Mouse (Mus musculus) MEL (cell line): ENCODE results near the gene Tas2r143. TPM values are rescaled to one million over a fixed set of nuclear protein-coding genes. Genes with fewer than 3 reads are reported as not detected.

Source experiments
- DNase-seq: peaks from one replicate; pipeline ENCODE4 v3.0.0; 2011; ENCODE audit warnings: low read depth, low spot score
- H3K27ac ChIP-seq: 2 replicates; pipeline ENCODE4 v1.5.1; 2012; ENCODE audit warnings: low read depth, mild to moderate bottlenecking, control low read depth, low read length, moderate library complexity; ENCODE audit not compliant: control insufficient read depth
- H3K27me3 ChIP-seq, 2 experiments: fragments of 150-350 bp in 1 of 2; sonication (generic) in 1 of 2; 2 replicates each; pipeline ENCODE4 v1.6.1; 2012; ENCODE audit warnings: low read length in 2 of 2, mild to moderate bottlenecking in 2 of 2, improper control_type of control experiment in 1 of 2, moderate library complexity in 1 of 2; ENCODE audit not compliant: insufficient read depth in 2 of 2, control insufficient read depth in 1 of 2
- H3K36me3 ChIP-seq, 2 experiments: 2 replicates each; pipeline ENCODE4 v1.6.1; 2012 to 2014; ENCODE audit warnings: low read length in 2 of 2, improper control_type of control experiment in 1 of 2, inconsistent platforms in 1 of 2, mild to moderate bottlenecking in 1 of 2; ENCODE audit not compliant: insufficient read depth in 2 of 2, control insufficient read depth in 1 of 2
- H3K4me1 ChIP-seq, 2 experiments: fragments of 150-350 bp in 1 of 2; sonication (generic) in 1 of 2; 2 replicates each; pipeline ENCODE4 v1.6.1; 2012; ENCODE audit warnings: low read length in 2 of 2, improper control_type of control experiment in 1 of 2, mild to moderate bottlenecking in 1 of 2; ENCODE audit not compliant: insufficient read depth in 2 of 2, control insufficient read depth in 1 of 2
- H3K4me3 ChIP-seq, 2 experiments: fragments of 150-350 bp in 1 of 2; sonication (generic) in 1 of 2; 2 replicates each; pipeline ENCODE4 v1.5.1; 2012; ENCODE audit warnings: low read depth in 2 of 2, low read length in 2 of 2, mild to moderate bottlenecking in 2 of 2, moderate library complexity in 2 of 2, control low read depth in 1 of 2, improper control_type of control experiment in 1 of 2; ENCODE audit not compliant: control insufficient read depth in 1 of 2, insufficient read depth in 1 of 2
- H3K79me2 ChIP-seq: 2 replicates; pipeline ENCODE4 v1.6.1; 2012; ENCODE audit warnings: mild to moderate bottlenecking, low read length, moderate library complexity; ENCODE audit not compliant: control insufficient read depth, poor library complexity, insufficient read depth
- H3K9ac ChIP-seq: 2 replicates; pipeline ENCODE4 v1.6.1; 2012; ENCODE audit warnings: low read depth, mild to moderate bottlenecking, control low read depth, low read length, moderate library complexity; ENCODE audit not compliant: control insufficient read depth, poor library complexity, severe bottlenecking
- H3K9me3 ChIP-seq: fragments of 150-350 bp; sonication (generic); replicated peaks from 2 replicates; pipeline ENCODE4 v1.6.1; 2012; ENCODE audit warnings: mild to moderate bottlenecking, low read length, improper control_type of control experiment, moderate library complexity; ENCODE audit not compliant: insufficient read depth
- CHD1 ChIP-seq: IDR thresholded peaks from 2 replicates; pipeline ENCODE4 v1.6.1; 2012; ENCODE audit warnings: low read depth, mild to moderate bottlenecking, inconsistent platforms, low read length, improper control_type of control experiment
- CHD2 ChIP-seq: IDR thresholded peaks from 2 replicates; pipeline ENCODE4 v1.6.1; 2011; ENCODE audit warnings: low read length, improper control_type of control experiment
- CTCF ChIP-seq, 3 experiments: IDR thresholded peaks in 2 of 3; conservative IDR thresholded peaks in 1 of 3; 2 replicates each; pipeline ENCODE4 v1.5.1; 2011 to 2012; ENCODE audit warnings: low read length in 3 of 3, low read depth in 2 of 3, mild to moderate bottlenecking in 2 of 3, improper control_type of control experiment in 1 of 3, inconsistent platforms in 1 of 3, mixed read lengths in 1 of 3, moderate library complexity in 1 of 3; ENCODE audit not compliant: control insufficient read depth in 1 of 3, insufficient read depth in 1 of 3, poor library complexity in 1 of 3, severe bottlenecking in 1 of 3
- ELF1 ChIP-seq: IDR thresholded peaks from 2 replicates; pipeline ENCODE4 v1.6.1; 2014; ENCODE audit warnings: low read depth, mild to moderate bottlenecking, inconsistent platforms, low read length, improper control_type of control experiment, moderate library complexity
- GATA1 ChIP-seq: IDR thresholded peaks from 2 replicates; pipeline ENCODE4 v1.6.1; 2011; ENCODE audit warnings: low read depth, low read length, improper control_type of control experiment
- JUND ChIP-seq: IDR thresholded peaks from 2 replicates; pipeline ENCODE4 v1.6.1; 2011; ENCODE audit warnings: low read depth, mild to moderate bottlenecking, improper control_type of control experiment, low read length
- MAFK ChIP-seq: IDR thresholded peaks from 2 replicates; pipeline ENCODE4 v1.6.1; 2011; ENCODE audit warnings: low read depth, mild to moderate bottlenecking, low read length, improper control_type of control experiment, borderline replicate concordance
- MXI1 ChIP-seq: IDR thresholded peaks from 2 replicates; pipeline ENCODE4 v1.6.1; 2011; ENCODE audit warnings: mild to moderate bottlenecking, low read depth, low read length, improper control_type of control experiment
- MYB ChIP-seq: IDR thresholded peaks from 2 replicates; pipeline ENCODE4 v1.6.1; 2011; ENCODE audit warnings: mild to moderate bottlenecking, low read depth, low read length, improper control_type of control experiment
- NRF1 ChIP-seq: IDR thresholded peaks from 2 replicates; pipeline ENCODE4 v1.6.1; 2014; ENCODE audit warnings: low read depth, mild to moderate bottlenecking, inconsistent platforms, low read length, improper control_type of control experiment, moderate library complexity; ENCODE audit not compliant: poor library complexity, insufficient read depth, severe bottlenecking
- POLR2AphosphoS2 ChIP-seq: IDR thresholded peaks from 2 replicates; pipeline ENCODE4 v1.6.1; 2011; ENCODE audit warnings: low read length, improper control_type of control experiment
- RAD21 ChIP-seq: IDR thresholded peaks from 2 replicates; pipeline ENCODE4 v1.6.1; 2011; ENCODE audit warnings: mild to moderate bottlenecking, low read depth, low read length, improper control_type of control experiment
- RCOR1 ChIP-seq: IDR thresholded peaks from 2 replicates; pipeline ENCODE4 v1.6.1; 2012; ENCODE audit warnings: low read depth, mild to moderate bottlenecking, inconsistent platforms, low read length, improper control_type of control experiment
- SIN3A ChIP-seq: IDR thresholded peaks from 2 replicates; pipeline ENCODE4 v1.6.1; 2012; ENCODE audit warnings: low read length, improper control_type of control experiment, inconsistent platforms
- SMC3 ChIP-seq: IDR thresholded peaks from 2 replicates; pipeline ENCODE4 v1.6.1; 2011; ENCODE audit warnings: low read depth, low read length, improper control_type of control experiment
- TBP ChIP-seq: IDR thresholded peaks from 2 replicates; pipeline ENCODE4 v1.8.0; 2011; ENCODE audit warnings: low read depth, low read length, improper control_type of control experiment
- USF1 ChIP-seq: IDR thresholded peaks from 2 replicates; pipeline ENCODE4 v1.6.1; 2014; ENCODE audit warnings: low read depth, mild to moderate bottlenecking, inconsistent platforms, low read length, improper control_type of control experiment, moderate library complexity
- USF2 ChIP-seq, 2 experiments: IDR thresholded peaks; 2 replicates each; pipeline ENCODE4 v1.6.1; 2011 to 2012; ENCODE audit warnings: improper control_type of control experiment in 2 of 2, low read length in 2 of 2, borderline replicate concordance in 1 of 2, inconsistent platforms in 1 of 2, low read depth in 1 of 2, mild to moderate bottlenecking in 1 of 2; ENCODE audit not compliant: insufficient read depth in 1 of 2
- ZMIZ1 ChIP-seq: IDR thresholded peaks from 2 replicates; pipeline ENCODE4 v1.6.1; 2012; ENCODE audit warnings: low read depth, mild to moderate bottlenecking, inconsistent platforms, low read length, improper control_type of control experiment, moderate library complexity
- polyA plus RNA-seq, 2 experiments: library from polyadenylated mRNA; stranded (reverse) in 1 of 2; unstranded in 1 of 2; fragments of >175 nt in 1 of 2; fragments of >200 nt in 1 of 2; gene quantifications; 2 replicates each; pipeline versions ENCODE4 v1.2.1 to v1.2.4; 2012; ENCODE audit warnings: low replicate concordance in 2 of 2, low read depth in 1 of 2; ENCODE audit not compliant: insufficient read length in 2 of 2, insufficient read depth in 1 of 2, missing spikeins in 1 of 2
- total RNA-seq: library from RNA; depleted of rRNA; stranded (reverse); fragments of 300-350 nt; gene quantifications from 2 replicates; pipeline ENCODE4 v1.2.3, GENCODE M21; 2012

Gene Tas2r143
- total and polyA plus RNA-seq, 3 experiments: not detected

DNA sequence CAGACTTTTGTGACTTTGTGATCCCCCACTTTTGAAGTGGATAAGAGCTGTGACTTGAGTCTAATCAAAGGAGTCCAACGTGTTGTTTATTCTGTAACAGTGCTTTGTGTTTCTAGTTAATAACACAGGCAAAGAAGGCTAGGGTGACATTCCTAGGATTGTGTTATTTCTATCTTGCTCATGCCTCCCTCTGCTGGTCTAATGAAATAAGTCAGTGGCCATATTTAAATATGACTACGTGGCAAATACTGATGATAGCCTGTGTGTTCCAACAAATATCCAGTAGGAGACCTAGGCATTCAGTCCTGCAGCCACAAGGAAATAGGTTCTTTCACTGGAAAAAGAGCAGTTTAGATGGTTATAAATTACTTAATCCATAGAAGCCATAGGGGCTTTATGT, 33.5 kb downstream of the Tas2r143 start:
- Histone ChIP-seq H3K27ac (no peak overlapping the region), H3K79me2 (no peaks in the 10 kb centered on the region), H3K4me1 (no peaks in the 10 kb centered on the region), H3K27me3 (no peaks in the 10 kb centered on the region), H3K36me3 (no peaks in the 10 kb centered on the region), H3K9ac (no peak overlapping the region), H3K4me3 (no peak overlapping the region), H3K9me3 (no peaks in the 10 kb centered on the region)
- peak; percentile 2 for DNase-seq
- TF ChIP-seq RCOR1 (no peak), SMC3 (peak; percentile 19; the same call in 1 of the 2 replicates), USF2 (IDR thresholded peaks at IDR 0.05; ENCODE audit: borderline replicate concordance in 1 of 2, insufficient read depth in 1 of 2, low read depth in 1 of 2, low read length in 2 of 2) (no peak), TBP (no peak), CHD1 (no peak), CTCF (IDR thresholded peaks at IDR 0.05 in 2 of 3, conservative IDR thresholded peaks at IDR 0.05 in 1 of 3; ENCODE audit: control insufficient read depth in 1 of 3, insufficient read depth in 1 of 3, low read depth in 2 of 3, low read length in 3 of 3, poor library complexity in 1 of 3, severe bottlenecking in 1 of 3) (peak in 1 of 3 experiments; percentile 9; a peak in 1 of 6 replicates), ELF1 (no peak), ZMIZ1 (no peak), MYB (no peak), NRF1 (no peak), POLR2AphosphoS2 (no peak), JUND (no peak), CHD2 (no peak), RAD21 (peak; percentile 12; the same call in 1 of the 2 replicates)

DNA sequence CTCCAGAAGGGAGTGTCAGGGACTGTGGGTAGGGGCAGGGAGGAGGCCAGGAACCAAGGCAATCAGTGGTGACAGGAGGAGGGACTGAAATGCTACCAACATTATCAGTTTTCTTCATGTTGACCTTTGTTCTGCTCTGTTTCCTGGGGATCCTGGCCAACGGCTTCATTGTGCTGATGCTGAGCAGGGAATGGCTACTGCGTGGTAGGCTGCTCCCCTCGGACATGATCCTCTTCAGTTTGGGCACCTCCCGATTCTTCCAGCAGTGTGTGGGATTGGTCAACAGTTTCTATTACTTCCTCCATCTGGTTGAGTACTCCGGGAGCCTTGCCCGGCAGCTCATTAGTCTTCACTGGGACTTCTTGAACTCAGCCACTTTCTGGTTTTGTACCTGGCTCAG, 34.4 kb downstream of the Tas2r143 start, which contains the start of gene Tas2r126:
Tas2r126 (plus strand) TSS at position 90 of the 400 bp plus-strand sequence.
- no peak within 1 kb of the TSS for H3K4me3 ChIP-seq
- H3K9me3 ChIP-seq: no peaks in the 10 kb centered on the region
- DNase-seq: no peak
- no peak within 1 kb of the TSS for H3K9ac ChIP-seq
- no peaks in the 10 kb centered on the region for H3K27me3 ChIP-seq
- no peak within 1 kb of the TSS for H3K27ac ChIP-seq
- no peaks in the 10 kb centered on the region for H3K36me3 ChIP-seq
- H3K79me2 ChIP-seq: no peaks in the 10 kb centered on the region
- H3K4me1 ChIP-seq: no peaks in the 10 kb centered on the region
- TF ChIP-seq RAD21: no peak
- no peak for TF ChIP-seq GATA1
- no peak for TF ChIP-seq TBP
- TF ChIP-seq MXI1: no peak
- no peak for TF ChIP-seq USF2 (IDR thresholded peaks at IDR 0.05; ENCODE audit: borderline replicate concordance in 1 of 2, insufficient read depth in 1 of 2, low read depth in 1 of 2, low read length in 2 of 2)
- no peak for TF ChIP-seq ZMIZ1
- no peak for TF ChIP-seq USF1
- TF ChIP-seq MAFK: no peak
- TF ChIP-seq CTCF (IDR thresholded peaks at IDR 0.05 in 2 of 3, conservative IDR thresholded peaks at IDR 0.05 in 1 of 3; ENCODE audit: control insufficient read depth in 1 of 3, insufficient read depth in 1 of 3, low read depth in 2 of 3, low read length in 3 of 3, poor library complexity in 1 of 3, severe bottlenecking in 1 of 3): no peak
- TF ChIP-seq NRF1: no peak
- no peak for TF ChIP-seq SIN3A
